7 mouse cellular contexts compared by ENCODE assay signal in the genomic region with DNA sequence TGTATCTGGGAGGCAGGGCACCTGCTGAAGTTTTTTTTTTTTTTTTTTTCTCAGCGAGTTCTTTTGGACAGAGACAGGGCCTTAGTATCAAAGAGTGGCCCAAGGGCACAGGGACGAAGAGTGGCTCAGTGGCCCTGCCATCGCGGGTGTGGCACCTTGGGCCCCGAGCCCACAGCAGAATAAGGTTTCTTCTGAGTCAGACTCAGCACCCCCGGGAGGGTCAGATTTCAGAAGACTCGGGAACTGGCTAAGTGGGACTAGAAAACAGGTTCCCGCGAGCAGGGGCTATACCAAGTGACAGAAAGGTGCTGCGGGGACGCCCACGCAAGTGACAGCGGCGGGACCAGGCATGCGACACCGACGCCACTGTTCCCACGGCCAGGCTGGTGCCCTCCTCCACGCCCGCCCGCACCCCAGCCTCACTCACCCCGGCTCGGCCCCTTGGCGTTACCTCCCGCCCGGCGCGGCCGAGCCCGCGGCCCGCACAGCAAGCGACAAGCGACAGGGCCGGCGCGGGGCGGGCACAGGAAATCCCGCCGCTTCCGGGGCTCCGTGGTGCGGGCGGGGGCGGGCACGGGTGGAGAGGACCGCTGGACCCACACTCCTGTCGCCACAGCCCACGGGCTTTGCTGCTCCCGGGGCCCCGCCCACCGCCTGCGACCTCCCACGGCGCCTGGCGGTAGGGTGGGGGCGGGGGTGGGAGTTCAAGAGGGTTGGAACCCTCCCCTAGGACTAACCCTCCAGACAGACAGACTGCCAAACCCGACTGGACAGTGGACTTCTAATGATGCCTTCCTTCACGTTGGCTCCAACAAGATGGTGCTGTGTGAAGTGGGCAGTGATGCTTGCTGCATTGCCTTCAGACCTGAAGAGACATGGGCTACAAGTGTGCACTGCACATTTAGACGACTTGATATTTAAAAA. TPM values are rescaled to one million over a fixed set of nuclear protein-coding genes. Genes with fewer than 3 reads are reported as not detected.
DNase-seq lines count a peak whose midpoint lies in the region; ATAC-seq and TF ChIP-seq lines count a peak whose summit lies in the region.

A gene (minus strand): TSS at position 534 of the 924 bp plus-strand sequence.

- H3K4me1 ChIP-seq in forebrain, postnatal 0 days (ENCODE audit: insufficient read depth) = no peaks in the 10 kb centered on the region
- no peaks in the 10 kb centered on the region for H3K4me1 ChIP-seq in hindbrain, embryonic 11.5 days (replicated peaks; ENCODE audit: control insufficient read depth, insufficient read depth, low read length)
- peaks cover 4% of the 10 kb centered on the region; the same call in 1 of the 2 replicates for H3K4me1 ChIP-seq in small intestine, adult 2 months (ENCODE audit: control insufficient read depth, insufficient read depth, insufficient read length, low read length)

- no peak for TF ChIP-seq POLR2A in small intestine, adult 2 months (IDR thresholded peaks at IDR 0.05; ENCODE audit: low read depth, low read length)

- no peaks in the 10 kb centered on the region for H3K27me3 ChIP-seq in forebrain, postnatal 0 days (ENCODE audit: insufficient read depth, low read length)
- no peaks in the 10 kb centered on the region for H3K27me3 ChIP-seq in hindbrain, embryonic 11.5 days (ENCODE audit: control insufficient read depth, insufficient read depth, low read length)
- peaks cover 23% of the 10 kb centered on the region for H3K27me3 ChIP-seq in small intestine, adult 2 months (ENCODE audit: control insufficient read depth, insufficient read depth, low read length)

- H3K4me3 ChIP-seq in forebrain, postnatal 0 days (ENCODE audit: low read depth, low read length) = peak within 1 kb of the TSS; percentile 65
- peak within 1 kb of the TSS; percentile 67 for H3K4me3 ChIP-seq in hindbrain, embryonic 11.5 days (ENCODE audit: low read depth, low read length)
- H3K4me3 ChIP-seq in small intestine, adult 2 months (ENCODE audit: low read depth, low read length) = peak within 1 kb of the TSS; percentile 68

- peak; percentile 49 to 65 for DNase-seq in adrenal gland, adult 18-20 months (ENCODE audit: low spot score in 2 of 2)
- peak; percentile 65 for DNase-seq in cerebellum, adult 11-12 months
- peak; percentile 54 for DNase-seq in forebrain, postnatal 0 days
- peak; percentile 58 for DNase-seq in hindbrain, embryonic 11.5 days (ENCODE audit: low spot score)
- peak; percentile 28 to 36 for DNase-seq in layer of hippocampus, postnatal 36 days
- peak; percentile 55 for DNase-seq in lung, postnatal 36 days

- 0 out of 2 replicates have a peak, but pooled peaks cover 3% of the 10 kb centered on the region for H3K9me3 ChIP-seq in forebrain, postnatal 0 days (ENCODE audit: low read length)
- no peaks in the 10 kb centered on the region for H3K9me3 ChIP-seq in hindbrain, embryonic 11.5 days (ENCODE audit: control insufficient read depth, low read length)

- peak within 1 kb of the TSS; percentile 81 for H3K4me2 ChIP-seq in forebrain, postnatal 0 days (ENCODE audit: low read depth)
- H3K4me2 ChIP-seq in hindbrain, embryonic 11.5 days (replicated peaks; ENCODE audit: low read depth, low read length) = peak within 1 kb of the TSS; percentile 92

- H3K9ac ChIP-seq in forebrain, postnatal 0 days = peak within 1 kb of the TSS; percentile 82
- H3K9ac ChIP-seq in hindbrain, embryonic 11.5 days (ENCODE audit: low read depth, low read length) = peak within 1 kb of the TSS; percentile 73

- 1% methylated on average over 60 of the region's 60 CpGs for WGBS in forebrain, postnatal 0 days
- WGBS in hindbrain, embryonic 11.5 days = 5% methylated on average over 37 of the region's 60 CpGs
- 2% methylated on average over 56 of the region's 60 CpGs for WGBS in small intestine, adult 2 months

- no peak for TF ChIP-seq CTCF in forebrain, postnatal 0 days (IDR thresholded peaks at IDR 0.05; ENCODE audit: low read depth)
- TF ChIP-seq CTCF in small intestine, adult 2 months (IDR thresholded peaks at IDR 0.05; ENCODE audit: extremely low read depth, insufficient read length, insufficient replicate concordance, low read depth, low read length) = no peak

- H3K36me3 ChIP-seq in forebrain, postnatal 0 days (ENCODE audit: insufficient read depth) = no peaks in the 10 kb centered on the region
- no peaks in the 10 kb centered on the region for H3K36me3 ChIP-seq in hindbrain, embryonic 11.5 days (ENCODE audit: control insufficient read depth, insufficient read depth, low read length)
- no peaks in the 10 kb centered on the region for H3K36me3 ChIP-seq in small intestine, adult 2 months (ENCODE audit: control insufficient read depth, insufficient read depth, low read length)

- H3K27ac ChIP-seq in forebrain, postnatal 0 days (ENCODE audit: low read depth, low read length) = peak within 1 kb of the TSS; percentile 35; the same call in 1 of the 2 replicates
- H3K27ac ChIP-seq in hindbrain, embryonic 11.5 days (ENCODE audit: low read depth, low read length) = no peak within 1 kb of the TSS
- H3K27ac ChIP-seq in small intestine, adult 2 months (ENCODE audit: insufficient read depth, low read depth, low read length) = no peak within 1 kb of the TSS

- peak; percentile 77 for ATAC-seq in forebrain, postnatal 0 days
- peak; percentile 27; the same call in 1 of the 2 replicates for ATAC-seq in hindbrain, embryonic 11.5 days (ENCODE audit: low FRiP score)

RNA-seq across cellular contexts. Expression of the gene that starts here (rescaled TPM):
- 1 to 10 TPM; 3.8 to 4.6 TPM for total RNA-seq in adrenal gland, adult 18-20 months (2021)
- total RNA-seq in forebrain, postnatal 0 days (2014; rRNA removed) = 11.4 and 14.8 TPM in 2 replicates
- 3.8 and 6.6 TPM in 2 replicates for polyA plus RNA-seq in forebrain, postnatal 0 days (2015; fragmentation: Nextera tagmentation; extraction: Ambion mirVana)
- 1.7 and 2.1 TPM in 2 replicates for polyA plus RNA-seq in hindbrain, embryonic 11.5 days (2014; fragmentation: Nextera tagmentation; extraction: Ambion mirVana)
- 1 to 10 TPM; 6.1 to 6.3 TPM for total RNA-seq in layer of hippocampus, postnatal 36 days (2021)
- polyA plus RNA-seq in small intestine, adult 2 months (2012; rRNA removed) = 0.28 and 0.34 TPM in 2 replicates
